Mouse (Mus musculus) lung, embryonic 14.5 days (tissue): ENCODE measurements around the gene Col7a1. TPM values are rescaled to one million over a fixed set of nuclear protein-coding genes. Genes with fewer than 3 reads are reported as not detected.
A peak's percentile ranks its signal among the peaks of the same experiment; 100 is the strongest.

Experiments used
- ATAC-seq: fragments of 200-750 bp; cut with Nextera tagmentation; 2 replicates; pipeline ENCODE4 v1.8.0; 2017; ENCODE audit warnings: mild to moderate bottlenecking, moderate TSS enrichment, moderate library complexity; ENCODE audit not compliant: insufficient read depth
- DNase-seq: peaks from one replicate; pipeline ENCODE4 v3.0.0-alpha.2; 2015
- H3K27ac ChIP-seq: fragments of 300-500 bp; sonication (generic); 2 replicates; pipeline ENCODE4 v1.5.1; 2014; ENCODE audit warnings: low read depth, mild to moderate bottlenecking, moderate library complexity
- H3K27me3 ChIP-seq: fragments of 300-500 bp; sonication (generic); 2 replicates; pipeline ENCODE4 v1.6.1; 2014; ENCODE audit warnings: low read length, control low read depth; ENCODE audit not compliant: insufficient read depth
- H3K36me3 ChIP-seq: fragments of 300-500 bp; sonication (generic); 2 replicates; pipeline ENCODE4 v1.6.1; 2014; ENCODE audit warnings: control low read depth; ENCODE audit not compliant: insufficient read depth
- H3K4me1 ChIP-seq: fragments of 300-500 bp; sonication (generic); 2 replicates; pipeline ENCODE4 v1.6.1; 2014; ENCODE audit warnings: antibody characterized with exemption, control low read depth; ENCODE audit not compliant: insufficient read depth
- H3K4me2 ChIP-seq: fragments of 300-500 bp; sonication (generic); 2 replicates; pipeline ENCODE4 v1.6.1; 2014; ENCODE audit warnings: mild to moderate bottlenecking
- H3K4me3 ChIP-seq: fragments of 300-500 bp; sonication (generic); 2 replicates; pipeline ENCODE4 v1.5.1; 2014; ENCODE audit warnings: low read depth, low read length
- H3K9ac ChIP-seq: fragments of 300-500 bp; sonication (generic); 2 replicates; pipeline ENCODE4 v1.6.1; 2014
- H3K9me3 ChIP-seq: fragments of 300-500 bp; sonication (generic); 2 replicates; pipeline ENCODE4 v1.6.1; 2016; ENCODE audit warnings: low read depth, low read length, control low read depth
- CTCF ChIP-seq: IDR thresholded peaks from 2 replicates; pipeline ENCODE4 v1.5.1; 2016; ENCODE audit warnings: antibody characterized with exemption, low read depth
- WGBS: fragments of 180-500 bp; shearing (Covaris S2); extraction: QIAGEN DNeasy Blood & Tissue Kit; methylation state at CpG from one replicate; pipeline ENCODE4 v1.1.7; 2014; 5-methylcytosine and 5-hydroxymethylcytosine counted together
- polyA plus RNA-seq: library from polyadenylated mRNA; unstranded; fragments of >200 nt; fragmentation: Nextera tagmentation; extraction: Ambion mirVana; gene quantifications from 2 replicates; pipeline ENCODE4 v1.2.1, GENCODE M21; 2014

The Col7a1 gene
- polyA plus RNA-seq, 1 experiment from 2014 or later: 1.7 TPM

GRCm38 (mm10) chr9:109007025-109007780 lies 53.8 kb downstream of the Col7a1 start:
- H3K27ac ChIP-seq: no peak overlapping the region
- H3K4me3 ChIP-seq: no peak overlapping the region
- H3K4me1 ChIP-seq: no peaks in the 10 kb centered on the region
- no peak for DNase-seq
- H3K9me3 ChIP-seq: no peaks in the 10 kb centered on the region
- no peak overlapping the region for H3K9ac ChIP-seq
- H3K4me2 ChIP-seq: no peak overlapping the region
- 0 out of 2 replicates have a peak, but pooled peaks cover 7% of the 10 kb centered on the region for H3K36me3 ChIP-seq
- no peak for ATAC-seq
- 78% methylated on average over 21 of the region's 21 CpGs for WGBS
- TF ChIP-seq CTCF: no peak
- no peaks in the 10 kb centered on the region for H3K27me3 ChIP-seq

- no peak overlapping the region for H3K4me2 ChIP-seq
- H3K4me1 ChIP-seq: no peaks in the 10 kb centered on the region
- no peaks in the 10 kb centered on the region for H3K27me3 ChIP-seq
- no peak for DNase-seq
- no peak overlapping the region for H3K27ac ChIP-seq
- 82% methylated on average over 9 of the region's 9 CpGs for WGBS
- H3K4me3 ChIP-seq: no peak overlapping the region
- 0 out of 2 replicates have a peak, but pooled peaks cover 7% of the 10 kb centered on the region for H3K36me3 ChIP-seq
- TF ChIP-seq CTCF: no peak
- no peaks in the 10 kb centered on the region for H3K9me3 ChIP-seq
- H3K9ac ChIP-seq: no peak overlapping the region
- no peak for ATAC-seq
These were observed 54.7 kb downstream of the Col7a1 start for GRCm38 (mm10) chr9:109008081-109008480.

- Histone ChIP-seq H3K9me3 (no peaks in the 10 kb centered on the region), H3K4me1 (no peaks in the 10 kb centered on the region), H3K27me3 (no peaks in the 10 kb centered on the region), H3K4me3 (no peak overlapping the region), H3K4me2 (no peak overlapping the region), H3K27ac (no peak overlapping the region), H3K36me3 (0 out of 2 replicates have a peak, but pooled peaks cover 7% of the 10 kb centered on the region), H3K9ac (no peak overlapping the region)
- TF ChIP-seq CTCF: no peak
- ATAC-seq: no peak
- 69% methylated on average over 8 of the region's 10 CpGs for WGBS
- DNase-seq: no peak
These were observed 55.7 kb downstream of the Col7a1 start for GRCm38 (mm10) chr9:109008994-109009635.

- H3K4me2 ChIP-seq: no peak overlapping the region
- no peak overlapping the region for H3K4me3 ChIP-seq
- H3K36me3 ChIP-seq: 0 out of 2 replicates have a peak, but pooled peaks cover 7% of the 10 kb centered on the region
- DNase-seq (peak; percentile 39), ATAC-seq (peak; percentile 49; the same call in 1 of the 2 replicates)
- no peak for TF ChIP-seq CTCF
- H3K27me3 ChIP-seq: no peaks in the 10 kb centered on the region
- H3K9ac ChIP-seq: no peak overlapping the region
- H3K4me1 ChIP-seq: no peaks in the 10 kb centered on the region
- 36% methylated on average over 17 of the region's 17 CpGs for WGBS
- H3K9me3 ChIP-seq: no peaks in the 10 kb centered on the region
- H3K27ac ChIP-seq: no peak overlapping the region
These were observed 56.4 kb downstream of the Col7a1 start for GRCm38 (mm10) chr9:109009636-109010315.

- Histone ChIP-seq H3K27me3 (no peaks in the 10 kb centered on the region), H3K4me1 (no peaks in the 10 kb centered on the region), H3K27ac (no peak overlapping the region), H3K9ac (no peak overlapping the region), H3K36me3 (0 out of 2 replicates have a peak, but pooled peaks cover 7% of the 10 kb centered on the region), H3K9me3 (no peaks in the 10 kb centered on the region), H3K4me2 (no peak overlapping the region), H3K4me3 (no peak overlapping the region)
- WGBS: 79% methylated on average over 14 of the region's 14 CpGs
- no peak for ATAC-seq
- TF ChIP-seq CTCF: no peak
- DNase-seq: no peak
These were observed 56.9 kb downstream of the Col7a1 start for GRCm38 (mm10) chr9:109010316-109010690.

- H3K4me3 ChIP-seq: no peak overlapping the region
- H3K36me3 ChIP-seq: 0 out of 2 replicates have a peak, but pooled peaks cover 1% of the 10 kb centered on the region
- no peak for DNase-seq
- no peak for ATAC-seq
- H3K27ac ChIP-seq: no peak overlapping the region
- no peaks in the 10 kb centered on the region for H3K9me3 ChIP-seq
- TF ChIP-seq CTCF: no peak
- no peak overlapping the region for H3K4me2 ChIP-seq
- no peaks in the 10 kb centered on the region for H3K27me3 ChIP-seq
- H3K9ac ChIP-seq: no peak overlapping the region
- 50% methylated on average over 8 of the region's 8 CpGs for WGBS
- no peaks in the 10 kb centered on the region for H3K4me1 ChIP-seq
These were observed 62.0 kb downstream of the Col7a1 start for GRCm38 (mm10) chr9:109015397-109015796.
